11 mouse cellular contexts compared by ENCODE assay signal in genomic region chrX:52261546-52261945, GRCm38 (mm10).
DNase-seq lines count a peak whose midpoint lies in the region; ATAC-seq and TF ChIP-seq lines count a peak whose summit lies in the region.
"Had no signal": no experiment of that assay in that cellular context is flagged by ENCODE, and none has a peak within 500 bp of the region (broad histone marks: within the 10 kb centered on the region; RNA-seq: fewer than 3 reads in every experiment).

No protein-coding gene starts in this region.

- no peak for TF ChIP-seq EP300 in heart, adult 2 months (IDR thresholded peaks at IDR 0.05; ENCODE audit: insufficient read depth, low read depth, low read length)

- H3K4me2 ChIP-seq in hindbrain, embryonic 13.5 days: no peak overlapping the region
- H3K4me2 ChIP-seq: midbrain, embryonic 15.5 days had no signal

- H3K79me2 ChIP-seq in heart, adult 2 months (replicated peaks; ENCODE audit: control insufficient read depth, insufficient read depth, low read length): no peaks in the 10 kb centered on the region

- no peak for TF ChIP-seq POLR2A in heart, adult 2 months (IDR thresholded peaks at IDR 0.05; ENCODE audit: insufficient read depth, low read depth, low read length)

- no peak for TF ChIP-seq CTCF in heart, adult 2 months (IDR thresholded peaks at IDR 0.05)

- intact Hi-C loops in heart, adult 2 months (cut with DNase I): loop anchor here (10.0 kb wide), 1 partner anchor 97 kb away; the partner anchor contains the start of gene Gpc4

- no peaks in the 10 kb centered on the region for H3K27me3 ChIP-seq in heart, adult 2 months (ENCODE audit: control insufficient read depth, insufficient read depth, low read length)
- no peaks in the 10 kb centered on the region for H3K27me3 ChIP-seq in hindbrain, embryonic 13.5 days
- H3K27me3 ChIP-seq: midbrain, embryonic 15.5 days had no signal

- WGBS in heart, adult 2 months: 42% methylated on average over 7 of the region's 7 CpGs
- WGBS in hindbrain, embryonic 13.5 days: 86% methylated on average over 7 of the region's 7 CpGs

- no peaks in the 10 kb centered on the region for H3K36me3 ChIP-seq in heart, adult 2 months (ENCODE audit: control insufficient read depth, insufficient read depth, low read length)
- no peaks in the 10 kb centered on the region for H3K36me3 ChIP-seq in hindbrain, embryonic 13.5 days
- H3K36me3 ChIP-seq: midbrain, embryonic 15.5 days had no signal

- ATAC-seq in hindbrain, embryonic 13.5 days (ENCODE audit: low FRiP score): no peak
- ATAC-seq: midbrain, embryonic 15.5 days had no signal

- H3K9me3 ChIP-seq in hindbrain, embryonic 13.5 days: no peaks in the 10 kb centered on the region
- H3K9me3 ChIP-seq: midbrain, embryonic 15.5 days had no signal

- no peak overlapping the region for H3K4me3 ChIP-seq in heart, adult 2 months
- H3K4me3 ChIP-seq in hindbrain, embryonic 13.5 days: no peak overlapping the region
- H3K4me3 ChIP-seq: midbrain, embryonic 15.5 days had no signal

- H3K9ac ChIP-seq in heart, adult 2 months (ENCODE audit: low read depth, low read length): no peak overlapping the region
- no peak overlapping the region for H3K9ac ChIP-seq in hindbrain, embryonic 13.5 days
- H3K9ac ChIP-seq: midbrain, embryonic 15.5 days had no signal

- DNase-seq in ES-CJ7 (ENCODE audit: low read depth, low spot score) (peak; percentile 7), R1 (ENCODE audit: low read depth, low spot score) (peak; percentile 27)
- peak; percentile 32 to 45 for DNase-seq in heart, adult 2 months
- DNase-seq in kidney, postnatal 14 days: peak; percentile 48
- no peak for DNase-seq in retina, postnatal 1 day
- no peak for DNase-seq in thymus, postnatal 0 days (ENCODE audit: low spot score)
- DNase-seq in cerebellum, postnatal 36 days: no peak
- DNase-seq: cerebellum, adult 9-10 months; thymus, postnatal 36 days had no signal

- H3K27ac ChIP-seq in heart, adult 2 months: no peak overlapping the region; the same call in 1 of the 2 replicates
- H3K27ac ChIP-seq in hindbrain, embryonic 13.5 days: no peak overlapping the region
- H3K27ac ChIP-seq: midbrain, embryonic 15.5 days had no signal

- no peaks in the 10 kb centered on the region for H3K4me1 ChIP-seq in heart, adult 2 months (ENCODE audit: control insufficient read depth, insufficient read depth, low read length)
- H3K4me1 ChIP-seq in hindbrain, embryonic 13.5 days (replicated peaks): no peaks in the 10 kb centered on the region
- H3K4me1 ChIP-seq: midbrain, embryonic 15.5 days had no signal

Comparison
In these comparisons a context has a peak if more than half of its experiments do, and no peak if none do; other contexts are left out.
1. DNase-seq: peak in ES-CJ7 (single experiment), R1 (single experiment), heart, adult 2 months (2 of 2) and kidney, postnatal 14 days (single experiment); none in retina, postnatal 1 day (single experiment), thymus, postnatal 0 days (single experiment) and cerebellum, postnatal 36 days (0 of 2).